Mouse (Mus musculus) gastrocnemius, adult 18-20 months (tissue): Measurements from ENCODE around the gene Gm34302. TPM values are rescaled to one million over a fixed set of nuclear protein-coding genes. Genes with fewer than 3 reads are reported as not detected.
"Not testable (repeated sequence)": the region's sequence is repeated elsewhere in the genome, so short reads cannot be mapped to it uniquely, and the experiment has no call there.

ENCODE experiments used
- DNase-seq: peaks from one replicate; pipeline ENCODE4 v3.0.0; 2021; ENCODE audit warnings: low spot score
- long read RNA-seq, 2 experiments: library from polyadenylated mRNA; stranded (forward); transcript quantifications; one replicate each; pipeline ENCODE4 v2.0.0; 2021
- total RNA-seq, 2 experiments: library from RNA; stranded (reverse); gene quantifications; 2 replicates each; pipeline ENCODE4 v1.2.3; 2021

The Gm34302 gene
- total RNA-seq = 10 to 100 TPM; 76.9 to 85.7 TPM
- long read RNA-seq, experiment 1, partial matches to known transcripts = 0 of 1 reads
- long read RNA-seq, experiment 1, other reads (novel, unspliced or antisense) = 1 of 1 reads
- long read RNA-seq, experiment 2, partial matches to known transcripts = 0 of 3 reads
- long read RNA-seq, experiment 2, other reads (novel, unspliced or antisense) = 1 of 3 reads

- no peak for DNase-seq
These were observed at the start of gene Gm34302 for GRCm38 (mm10) chr3:63483726-63484125. Gm34302 (minus strand) TSS chr3:63483879.

- DNase-seq = no peak
These were observed 48.2 kb upstream of the Gm34302 start for GRCm38 (mm10) chr3:63531847-63532246.

- DNase-seq = no peak
These were observed 34.0 kb upstream of the Gm34302 start for GRCm38 (mm10) chr3:63517681-63518080.

GRCm38 (mm10) chr3:63516279-63516678, 32.6 kb upstream of the Gm34302 start:
- not testable (repeated sequence) for DNase-seq

- DNase-seq = peak; percentile 2
These were observed 27.6 kb upstream of the Gm34302 start for GRCm38 (mm10) chr3:63511316-63511715.

- no peak for DNase-seq
These were observed 25.8 kb upstream of the Gm34302 start for GRCm38 (mm10) chr3:63509484-63509883.

GRCm38 (mm10) chr3:63508924-63509323, 25.2 kb upstream of the Gm34302 start:
- DNase-seq = no peak

GRCm38 (mm10) chr3:63504433-63504832, 20.8 kb upstream of the Gm34302 start:
- DNase-seq = no peak

- no peak for DNase-seq
These were observed 11.1 kb upstream of the Gm34302 start for GRCm38 (mm10) chr3:63494625-63495382.

- no peak for DNase-seq
These were observed 9.9 kb upstream of the Gm34302 start for GRCm38 (mm10) chr3:63493563-63493962.

- DNase-seq = peak; percentile 50
These were observed 43.1 kb downstream of the Gm34302 start for GRCm38 (mm10) chr3:63440426-63441125.

- DNase-seq = peak; percentile 59
These were observed 43.9 kb downstream of the Gm34302 start for GRCm38 (mm10) chr3:63439738-63440137.

- DNase-seq = no peak
These were observed 44.8 kb downstream of the Gm34302 start for GRCm38 (mm10) chr3:63438898-63439297.

Other genes with a start within 250 kb of the Gm34302 start
- gene Mme, start 242.3 kb downstream of the Gm34302 start, total RNA-seq = 1 to 10 TPM; 4.3 to 5.5 TPM